Mouse (Mus musculus) urinary bladder, postnatal 14 days (tissue): ENCODE measurements at regions not wholly inside any gene's neighbourhood (a gene's known extent, or its start where the extent isn't known, plus 50 kb on each side); places are given as distances from the start of the nearest gene placed in this dataset.

Source experiments
- DNase-seq: peaks from one replicate; pipeline ENCODE4 v3.0.0; 2021; ENCODE audit warnings: low spot score

GRCm38 (mm10) chr16:86806374-86806773 is 547.6 kb upstream of the N6amt1 start:
- DNase-seq, result peak; percentile 57

- DNase-seq, result no peak
Observed at GRCm38 (mm10) chr16:86776086-86776485, 577.9 kb upstream of the N6amt1 start.

DNA sequence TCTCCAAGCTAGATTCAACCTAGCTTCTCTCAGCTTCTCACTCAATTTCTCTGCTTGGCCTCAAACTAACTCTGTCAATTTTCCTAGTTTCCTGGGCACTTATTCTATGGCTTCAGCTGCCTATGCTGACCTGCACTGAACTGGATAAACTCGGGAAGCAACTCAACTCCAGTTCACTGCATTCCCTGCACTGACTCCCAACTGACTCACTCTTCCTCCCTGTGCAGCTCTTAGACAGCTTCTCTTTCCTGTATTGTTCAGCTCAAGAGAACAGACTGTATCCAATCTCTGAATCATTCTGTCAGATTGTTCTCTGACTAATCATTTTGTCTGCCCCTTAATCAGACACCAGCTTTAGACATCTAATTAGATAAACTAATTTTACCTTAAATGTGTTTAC is 581.4 kb upstream of the N6amt1 start:
- no peak for DNase-seq

DNA sequence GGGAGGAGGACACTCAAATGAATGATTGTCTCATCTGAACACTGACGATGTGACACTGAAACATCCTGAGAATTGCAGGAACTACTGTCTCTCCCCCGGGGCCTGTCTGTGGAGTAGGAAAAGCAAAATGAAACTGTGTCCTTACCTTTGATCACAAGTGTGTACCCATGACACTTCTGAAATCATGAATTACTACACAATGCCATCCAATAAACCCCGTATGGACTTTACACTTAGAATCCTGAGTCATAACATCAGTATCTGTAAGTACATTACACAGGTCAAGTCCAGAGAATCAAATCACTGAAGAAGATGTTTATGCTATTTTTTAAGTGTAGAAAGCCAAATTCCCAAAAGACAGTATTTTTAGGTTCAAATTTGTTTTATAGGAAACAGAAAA is 585.1 kb upstream of the N6amt1 start:
- DNase-seq, result no peak

DNA sequence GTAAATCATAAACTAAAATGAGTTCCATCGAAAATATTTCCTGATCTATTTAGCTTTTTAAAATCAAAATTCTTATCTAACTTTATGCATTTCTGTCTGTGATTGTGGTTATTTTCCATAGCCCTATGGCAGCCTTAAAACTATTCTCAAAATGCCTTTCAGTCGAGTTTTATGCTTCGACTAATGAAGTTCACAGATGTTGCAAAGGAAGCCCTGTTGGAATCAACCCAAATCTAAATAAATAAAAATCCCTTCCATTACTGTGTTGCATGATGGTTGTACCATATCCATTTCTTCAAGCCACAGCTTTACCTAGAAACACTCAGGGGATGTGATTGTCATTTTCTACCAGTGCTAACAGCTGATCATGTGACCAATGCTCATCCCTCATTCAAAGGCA is 585.6 kb upstream of the N6amt1 start:
- no peak for DNase-seq

- DNase-seq, result no peak
Observed at GRCm38 (mm10) chr16:86765974-86766373, 588.0 kb upstream of the N6amt1 start.

GRCm38 (mm10) chr16:86741236-86741635 is 612.7 kb upstream of the N6amt1 start:
- no peak for DNase-seq

DNA sequence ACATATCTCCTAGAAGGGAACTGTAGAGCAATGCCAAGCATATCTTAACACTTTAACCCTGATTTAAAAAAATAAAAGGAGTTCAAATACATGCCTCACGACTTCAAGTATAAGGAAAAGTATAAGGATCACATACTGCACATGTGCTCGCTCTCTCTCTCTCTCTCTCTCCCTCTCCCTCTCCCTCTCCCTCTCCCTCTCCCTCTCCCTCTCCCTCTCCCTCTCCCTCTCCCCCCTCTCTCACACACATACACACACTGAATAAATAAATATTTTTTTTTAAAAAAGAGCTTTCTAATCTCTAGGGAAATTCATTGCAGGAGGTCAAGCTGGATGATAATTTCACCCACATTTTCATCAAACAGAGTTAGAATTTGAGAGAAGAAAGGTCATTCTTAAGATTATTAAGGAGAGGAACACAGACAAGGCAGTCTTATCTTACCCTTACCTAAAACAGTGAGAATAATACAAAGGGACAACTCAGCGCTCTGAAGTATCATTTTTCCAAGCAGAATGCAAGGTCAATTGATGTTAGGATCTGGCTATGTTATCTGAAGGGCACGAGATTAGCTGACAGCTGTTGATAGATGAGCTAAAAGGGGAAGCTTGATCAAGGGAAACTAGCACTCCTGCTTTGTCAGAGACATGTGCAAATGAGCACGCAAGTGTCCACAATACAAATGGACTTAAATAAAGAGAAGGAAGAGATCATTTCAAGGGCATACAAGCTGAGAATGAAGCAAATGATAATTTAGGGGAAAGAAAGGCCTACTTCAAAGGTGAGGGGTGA is 634.8 kb upstream of the N6amt1 start:
- no peak for DNase-seq

DNA sequence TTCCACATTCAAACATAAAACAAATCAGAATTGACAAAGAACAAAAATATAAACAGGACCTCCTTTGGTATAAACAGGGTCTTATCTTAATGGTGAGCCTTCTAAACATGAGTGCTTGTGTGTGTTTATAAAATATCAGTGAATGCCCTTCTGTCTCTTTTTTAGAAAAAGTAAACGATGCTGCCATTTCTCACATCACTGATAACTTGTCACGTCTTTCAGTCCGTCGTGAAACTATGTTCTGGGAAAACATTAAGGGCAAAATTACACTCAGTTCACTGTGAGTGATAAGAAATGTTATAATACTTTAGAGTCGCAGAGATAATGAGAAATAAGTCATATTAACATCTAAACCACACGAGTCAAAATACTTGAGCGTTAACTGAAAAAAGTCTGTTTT is 635.6 kb upstream of the N6amt1 start:
- no peak for DNase-seq

- no peak for DNase-seq
Observed at GRCm38 (mm10) chr16:86701700-86702099, 652.3 kb upstream of the N6amt1 start.

DNA sequence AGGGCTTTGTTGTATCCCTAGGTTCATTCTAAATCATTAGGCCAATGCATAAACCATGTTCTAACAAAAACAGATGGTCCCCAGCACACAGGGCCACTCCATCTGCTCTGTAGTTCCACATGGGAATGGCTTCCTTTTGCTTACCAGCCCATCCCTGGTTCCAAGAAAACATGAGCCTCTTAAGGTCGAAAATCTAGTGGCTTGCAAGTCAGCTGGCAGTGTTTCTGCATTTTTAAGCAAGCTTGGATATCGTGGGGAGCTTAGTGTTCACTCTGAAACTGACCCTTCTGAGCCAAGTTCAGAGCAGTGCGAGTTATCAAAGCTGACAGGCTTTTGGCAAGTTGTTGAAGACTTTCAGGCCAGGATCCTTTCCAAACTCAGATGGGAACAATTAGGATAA is 659.5 kb upstream of the N6amt1 start:
- peak; percentile 51 for DNase-seq

DNA sequence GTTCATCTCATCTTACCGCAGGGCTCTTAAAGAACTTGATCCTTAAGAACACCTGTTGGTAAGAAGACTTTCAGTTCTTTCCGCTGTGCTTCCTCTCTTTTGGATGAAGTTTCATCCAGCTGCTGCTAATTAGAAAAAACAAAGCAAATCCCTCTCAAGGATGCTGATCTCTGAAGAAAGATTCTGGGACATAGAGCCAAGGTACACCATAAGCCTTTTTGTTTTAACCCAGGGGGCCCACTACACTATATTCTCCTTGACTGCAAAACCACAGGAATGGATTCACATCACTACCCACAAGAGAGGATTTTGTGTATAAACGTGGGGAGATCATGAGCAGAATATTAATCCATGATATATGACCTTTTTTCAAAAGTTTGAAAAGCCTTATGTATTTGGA is 694.8 kb upstream of the N6amt1 start:
- no peak for DNase-seq

GRCm38 (mm10) chr16:86647316-86647715 is 706.7 kb upstream of the N6amt1 start:
- no peak for DNase-seq

GRCm38 (mm10) chr16:86646753-86647152 is 707.2 kb upstream of the N6amt1 start:
- no peak for DNase-seq

- no peak for DNase-seq
Observed at GRCm38 (mm10) chr16:86645436-86645835, 708.5 kb upstream of the N6amt1 start.

- DNase-seq, result peak; percentile 16
Observed at GRCm38 (mm10) chr16:86644912-86645312, 709.1 kb upstream of the N6amt1 start.

DNA sequence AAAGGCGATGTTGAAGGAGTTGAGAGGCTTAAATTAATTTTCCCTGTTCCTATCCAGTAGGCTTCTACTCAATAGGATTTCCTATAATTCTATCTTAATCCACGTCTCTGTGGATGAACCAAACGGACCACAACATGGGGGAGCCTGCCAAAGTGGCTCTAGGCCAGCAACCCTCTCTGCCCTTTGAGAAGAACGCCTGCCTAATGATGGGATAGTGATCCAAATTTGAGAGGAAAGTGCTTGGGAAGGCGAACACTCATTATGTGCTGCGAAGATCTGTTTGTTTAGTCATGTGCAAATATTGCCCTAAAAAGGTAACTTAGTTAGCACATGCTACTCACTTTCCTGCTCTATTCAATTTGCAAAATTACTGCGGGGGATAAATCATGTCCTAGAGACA is 702.5 kb upstream of the Adamts5 start:
- no peak for DNase-seq

DNA sequence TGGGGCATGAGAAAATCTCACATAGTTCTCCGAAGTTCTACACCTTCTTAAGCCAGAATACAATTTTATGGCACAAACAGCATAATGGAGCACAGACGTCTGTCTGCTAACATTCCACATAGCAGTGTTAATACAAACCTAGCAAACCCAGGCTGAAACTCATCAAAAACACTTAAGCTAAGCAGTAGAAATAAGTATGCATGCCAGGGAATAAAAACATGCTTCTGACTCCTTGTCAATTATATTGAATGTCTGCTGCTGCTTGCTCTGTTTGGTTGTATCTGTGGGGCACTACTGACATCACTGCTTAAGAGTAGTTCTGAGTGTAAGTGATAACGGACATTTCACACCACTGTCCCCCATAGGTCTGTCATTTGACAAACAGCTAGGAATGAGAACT is 693.4 kb upstream of the Adamts5 start:
- no peak for DNase-seq

DNA sequence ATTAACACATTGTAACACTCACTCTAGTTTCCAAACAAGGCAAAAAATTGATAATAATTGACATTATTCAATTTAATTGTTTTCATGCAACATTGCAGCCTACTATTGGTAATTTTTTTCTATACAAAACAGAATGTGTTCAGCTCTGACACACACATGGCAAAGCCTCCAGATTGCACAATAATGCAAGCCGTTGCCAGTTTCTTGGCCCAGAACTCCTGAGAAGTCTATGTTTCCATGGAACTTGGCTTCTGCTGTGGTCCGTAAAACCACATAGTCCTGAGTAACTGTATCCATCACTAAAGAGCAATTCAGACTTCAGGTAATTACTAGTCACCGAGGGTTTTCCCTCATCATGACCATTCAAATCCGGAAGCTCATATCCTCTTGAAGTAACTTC is 684.4 kb upstream of the Adamts5 start:
- peak; percentile 46 for DNase-seq

- DNase-seq, result no peak
Observed at GRCm38 (mm10) chr16:86578281-86578680, 676.7 kb upstream of the Adamts5 start.

GRCm38 (mm10) chr16:86547465-86548043 is 645.9 kb upstream of the Adamts5 start:
- DNase-seq, result no peak

DNA sequence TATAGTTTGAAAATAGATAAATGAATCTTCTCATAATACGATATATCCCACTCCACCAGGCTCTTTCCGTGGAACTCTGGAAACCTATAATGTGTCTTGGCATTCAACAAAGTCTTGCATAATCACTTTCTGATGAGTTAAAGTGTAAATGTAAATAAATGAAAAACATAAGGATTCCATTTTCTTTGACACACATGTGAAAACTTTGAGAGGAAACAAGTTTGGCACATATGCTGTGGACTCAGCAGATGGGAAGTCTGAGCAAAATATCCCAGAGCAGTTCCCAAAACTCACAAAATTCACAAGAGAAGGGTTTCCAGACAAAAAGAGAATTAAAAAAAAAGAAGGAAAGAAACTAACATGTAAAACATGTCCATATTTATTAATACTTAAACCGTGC is 645.3 kb upstream of the Adamts5 start:
- DNase-seq, result no peak

DNA sequence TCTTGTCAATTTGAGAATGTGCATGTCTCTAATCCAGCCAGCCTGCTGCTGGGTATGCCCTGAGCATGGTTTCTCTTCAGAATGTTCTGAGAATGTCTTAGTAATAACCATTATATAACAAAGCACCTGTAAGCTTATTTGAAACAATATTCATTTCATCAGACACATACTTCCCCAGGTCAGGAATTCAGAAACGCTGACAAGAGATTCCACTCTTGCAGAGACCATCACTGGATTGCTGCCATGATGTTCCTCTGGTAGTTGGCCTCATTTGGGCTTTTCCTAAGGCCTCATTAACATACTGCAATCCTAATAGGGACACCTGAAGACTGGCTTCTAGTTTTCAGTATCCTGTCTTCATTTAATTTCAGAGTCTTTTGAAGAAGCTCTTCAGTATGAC is 642.5 kb upstream of the Adamts5 start:
- no peak for DNase-seq

DNA sequence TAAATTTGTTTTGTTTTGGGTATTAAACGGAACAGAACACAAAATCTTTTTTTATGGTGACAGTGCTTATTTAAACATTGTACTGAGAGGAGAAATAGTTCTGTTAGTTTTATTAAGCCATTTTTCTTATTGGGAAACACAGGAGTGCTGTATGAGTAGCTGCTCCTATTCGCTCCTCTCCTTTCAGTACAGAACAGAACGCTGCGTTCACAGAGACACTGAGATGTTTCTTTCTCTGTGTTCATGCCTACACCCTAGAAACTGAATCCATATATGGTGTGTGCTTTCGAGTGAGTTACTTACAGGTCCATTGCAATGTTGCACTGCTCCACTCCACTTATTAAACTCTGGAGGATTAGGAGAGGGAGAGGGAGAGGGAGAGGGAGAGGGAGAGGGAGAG is 634.9 kb upstream of the Adamts5 start:
- no peak for DNase-seq
